Comparison of ENCODE assay signal across 14 mouse cellular contexts in the genomic region with DNA sequence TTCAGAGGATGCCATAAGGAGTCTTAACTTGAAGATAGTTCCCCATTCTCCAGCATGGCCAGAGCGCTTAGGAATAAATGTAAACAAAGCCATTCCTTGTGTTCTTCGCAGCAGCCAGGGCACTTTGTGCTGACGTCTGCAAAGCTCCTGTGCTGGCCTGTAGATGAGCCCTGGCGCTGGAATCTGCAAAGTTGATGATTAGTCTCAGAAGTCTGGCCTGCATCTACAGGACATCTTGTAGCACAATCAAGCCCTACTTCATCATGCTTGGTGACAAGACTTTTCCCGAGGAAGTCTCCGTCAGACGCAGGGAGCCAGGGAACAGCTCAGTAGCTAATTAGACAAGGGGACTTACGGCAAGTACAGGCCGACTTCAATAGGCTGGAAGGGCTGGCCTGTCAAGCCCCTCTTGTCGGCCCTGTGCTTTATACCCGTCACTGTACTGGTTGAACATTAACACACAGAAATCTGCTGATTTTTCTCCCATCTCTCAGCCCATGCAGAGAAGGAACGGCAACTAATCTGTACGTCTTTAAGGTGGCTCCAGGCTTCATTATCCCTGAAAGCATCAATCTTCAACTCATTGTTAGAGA.
DNase-seq lines count a peak whose midpoint lies in the region; ATAC-seq lines count a peak whose summit lies in the region.
"Had no signal": no experiment of that assay in that cellular context is flagged by ENCODE, and none has a peak within 500 bp of the region (broad histone marks: within the 10 kb centered on the region; RNA-seq: fewer than 3 reads in every experiment).

No protein-coding gene starts in this region.

- peaks cover 8% of the 10 kb centered on the region; the same call in 1 of the 2 replicates for H3K4me1 ChIP-seq in heart, embryonic 10.5 days
- peaks cover 10% of the 10 kb centered on the region; the same call in 1 of the 2 replicates for H3K4me1 ChIP-seq in lung, embryonic 15.5 days

- no peaks in the 10 kb centered on the region for H3K36me3 ChIP-seq in heart, embryonic 10.5 days
- no peaks in the 10 kb centered on the region for H3K36me3 ChIP-seq in lung, embryonic 15.5 days

- no peak overlapping the region for H3K9ac ChIP-seq in lung, embryonic 15.5 days

- WGBS in heart, embryonic 10.5 days, result 27% methylated on average over 13 of the region's 13 CpGs
- WGBS in lung, embryonic 15.5 days, result 6% methylated on average over 13 of the region's 13 CpGs

- H3K27ac ChIP-seq in heart, embryonic 10.5 days, result no peak overlapping the region
- H3K27ac ChIP-seq in lung, embryonic 15.5 days, result no peak overlapping the region

- DNase-seq in heart, embryonic 10.5 days (ENCODE audit: low spot score), result no peak
- no peak for DNase-seq in heart, adult 9 months (ENCODE audit: low spot score in 2 of 2)
- no peak for DNase-seq in lung, postnatal 14 days
- peak; percentile 19 for DNase-seq in embryo, embryonic 9.5 days (ENCODE audit: extremely low spot score)
- peak; percentile 66 for DNase-seq in kidney, postnatal 14 days
- no peak for DNase-seq in cerebellum, adult 11 months
- DNase-seq in cerebellum, postnatal 14 days, result no peak
- DNase-seq: adrenal gland, postnatal 25 days; layer of hippocampus, postnatal 36 days; liver; right cerebral cortex, postnatal 14 days; thymus, postnatal 25 days had no signal

- ATAC-seq in lung, embryonic 15.5 days (ENCODE audit: borderline replicate concordance, extremely low read depth, low FRiP score, low TSS enrichment), result no peak

- H3K9me3 ChIP-seq in heart, embryonic 10.5 days, result no peaks in the 10 kb centered on the region
- no peaks in the 10 kb centered on the region for H3K9me3 ChIP-seq in lung, embryonic 15.5 days

- peak overlapping the region; percentile 8; the same call in 1 of the 2 replicates for H3K4me3 ChIP-seq in heart, embryonic 10.5 days
- no peak overlapping the region for H3K4me3 ChIP-seq in lung, embryonic 15.5 days
- H3K4me3 ChIP-seq: erythroblast, embryonic 14.5 days had no signal

- H3K4me2 ChIP-seq in lung, embryonic 15.5 days, result peak overlapping the region; percentile 34

- H3K27me3 ChIP-seq in heart, embryonic 10.5 days (ENCODE audit: insufficient read depth, poor library complexity, severe bottlenecking), result no peaks in the 10 kb centered on the region
- H3K27me3 ChIP-seq in lung, embryonic 15.5 days, result no peaks in the 10 kb centered on the region

Comparison
In these comparisons a context has a peak if more than half of its experiments do, and no peak if none do; other contexts are left out.
1. DNase-seq: peak in embryo, embryonic 9.5 days (single experiment) and kidney, postnatal 14 days (single experiment); none in heart, embryonic 10.5 days (single experiment), heart, adult 9 months (0 of 2), lung, postnatal 14 days (single experiment), cerebellum, adult 11 months (single experiment) and cerebellum, postnatal 14 days (0 of 2).